Comparison of ENCODE assay signal across 8 mouse cellular contexts in genomic region chr6:53067446-53067988, GRCm38 (mm10). TPM values are rescaled to one million over a fixed set of nuclear protein-coding genes. Genes with fewer than 3 reads are reported as not detected.
DNase-seq lines count a peak whose midpoint lies in the region; ATAC-seq lines count a peak whose summit lies in the region.

No protein-coding gene starts in this region.

- H3K27me3 ChIP-seq in embryonic facial prominence, embryonic 10.5 days (replicated peaks; ENCODE audit: low read depth, poor library complexity, severe bottlenecking), result peaks cover 75% of the 10 kb centered on the region
- peaks cover 21% of the 10 kb centered on the region for H3K27me3 ChIP-seq in hindbrain, embryonic 13.5 days
- H3K27me3 ChIP-seq in limb, embryonic 12.5 days, result peaks cover 42% of the 10 kb centered on the region
- no peaks in the 10 kb centered on the region for H3K27me3 ChIP-seq in midbrain, embryonic 15.5 days (replicated peaks)

- H3K9me3 ChIP-seq in embryonic facial prominence, embryonic 10.5 days, result no peaks in the 10 kb centered on the region
- no peaks in the 10 kb centered on the region for H3K9me3 ChIP-seq in hindbrain, embryonic 13.5 days
- no peaks in the 10 kb centered on the region for H3K9me3 ChIP-seq in limb, embryonic 12.5 days
- H3K9me3 ChIP-seq in midbrain, embryonic 15.5 days, result no peaks in the 10 kb centered on the region

- peak; percentile 20 to 64 for DNase-seq in adrenal gland, adult (ENCODE audit: inconsistent age in 2 of 2, low spot score in 1 of 2)
- DNase-seq in adrenal gland, postnatal 4 days (ENCODE audit: low spot score in 2 of 2), result no peak
- peak; percentile 50 for DNase-seq in R1 (ENCODE audit: low read depth, low spot score)
- peak; percentile 29 for DNase-seq in embryonic facial prominence, embryonic 10.5 days (ENCODE audit: low spot score)
- peak; percentile 22 for DNase-seq in thymus, postnatal 10 days (ENCODE audit: low spot score in 2 of 2)

- peak; percentile 62; the same call in 1 of the 2 replicates for ATAC-seq in hindbrain, embryonic 13.5 days (ENCODE audit: low FRiP score)
- ATAC-seq in limb, embryonic 12.5 days (ENCODE audit: insufficient number of reproducible peaks, insufficient read depth, low FRiP score, low TSS enrichment, low read depth), result no peak
- ATAC-seq in midbrain, embryonic 15.5 days (replicated peaks), result peak; percentile 51; the same call in 1 of the 2 replicates

- H3K4me1 ChIP-seq in embryonic facial prominence, embryonic 10.5 days, result peaks cover 18% of the 10 kb centered on the region
- H3K4me1 ChIP-seq in hindbrain, embryonic 13.5 days (replicated peaks), result peaks cover 17% of the 10 kb centered on the region
- peaks cover 15% of the 10 kb centered on the region for H3K4me1 ChIP-seq in limb, embryonic 12.5 days (replicated peaks)
- H3K4me1 ChIP-seq in midbrain, embryonic 15.5 days, result peaks cover 16% of the 10 kb centered on the region

- H3K4me2 ChIP-seq in hindbrain, embryonic 13.5 days, result peak overlapping the region; percentile 82
- H3K4me2 ChIP-seq in limb, embryonic 12.5 days, result peak overlapping the region; percentile 89
- peak overlapping the region; percentile 68 for H3K4me2 ChIP-seq in midbrain, embryonic 15.5 days

- H3K4me3 ChIP-seq in embryonic facial prominence, embryonic 10.5 days, result peak overlapping the region; percentile 87
- peak overlapping the region; percentile 78 for H3K4me3 ChIP-seq in hindbrain, embryonic 13.5 days
- peak overlapping the region; percentile 81 for H3K4me3 ChIP-seq in limb, embryonic 12.5 days (replicated peaks)
- peak overlapping the region; percentile 72 for H3K4me3 ChIP-seq in midbrain, embryonic 15.5 days

- no peaks in the 10 kb centered on the region for H3K36me3 ChIP-seq in embryonic facial prominence, embryonic 10.5 days (replicated peaks)
- H3K36me3 ChIP-seq in hindbrain, embryonic 13.5 days, result no peaks in the 10 kb centered on the region
- H3K36me3 ChIP-seq in limb, embryonic 12.5 days, result no peaks in the 10 kb centered on the region
- no peaks in the 10 kb centered on the region for H3K36me3 ChIP-seq in midbrain, embryonic 15.5 days (replicated peaks)

- H3K9ac ChIP-seq in hindbrain, embryonic 13.5 days, result peak overlapping the region; percentile 88
- peak overlapping the region; percentile 79 for H3K9ac ChIP-seq in limb, embryonic 12.5 days (replicated peaks)
- H3K9ac ChIP-seq in midbrain, embryonic 15.5 days, result peak overlapping the region; percentile 81

- WGBS in embryonic facial prominence, embryonic 10.5 days, result 5% methylated on average over 41 of the region's 41 CpGs
- WGBS in hindbrain, embryonic 13.5 days, result 3% methylated on average over 41 of the region's 41 CpGs
- WGBS in limb, embryonic 12.5 days, result 5% methylated on average over 31 of the region's 41 CpGs
- WGBS in midbrain, embryonic 15.5 days, result 3% methylated on average over 34 of the region's 41 CpGs

- H3K27ac ChIP-seq in embryonic facial prominence, embryonic 10.5 days (replicated peaks), result peak overlapping the region; percentile 51; the same call in 1 of the 2 replicates
- peak overlapping the region; percentile 92 for H3K27ac ChIP-seq in hindbrain, embryonic 13.5 days
- H3K27ac ChIP-seq in limb, embryonic 12.5 days, result no peak overlapping the region
- H3K27ac ChIP-seq in midbrain, embryonic 15.5 days, result peak overlapping the region; percentile 91

RNA-seq across cellular contexts. Expression of gene Jazf1, which starts 0.9 kb away (rescaled TPM):
- 1 to 10 TPM; 7.3 to 8.2 TPM for total RNA-seq in adrenal gland, postnatal 4 days (2021)
- polyA plus RNA-seq in embryonic facial prominence, embryonic 10.5 days (2016; fragmentation: Nextera tagmentation; extraction: Ambion mirVana), result 2.6 and 3.0 TPM in 2 replicates
- polyA plus RNA-seq in hindbrain, embryonic 13.5 days (2015; fragmentation: Nextera tagmentation; extraction: Ambion mirVana), result 29.2 and 30.4 TPM in 2 replicates
- polyA plus RNA-seq in limb, embryonic 12.5 days (2016; fragmentation: Nextera tagmentation; extraction: Ambion mirVana), result 12.8 and 15.0 TPM in 2 replicates
- polyA plus RNA-seq in midbrain, embryonic 15.5 days (2015; fragmentation: Nextera tagmentation; extraction: Ambion mirVana), result 46.7 and 51.4 TPM in 2 replicates

Comparison
In these comparisons a context has a peak if more than half of its experiments do, and no peak if none do; other contexts are left out.
1. DNase-seq: peak in adrenal gland, adult (2 of 2), R1 (single experiment), embryonic facial prominence, embryonic 10.5 days (single experiment) and thymus, postnatal 10 days (2 of 2); none in adrenal gland, postnatal 4 days (0 of 2).
2. Peak in every context shown above with its lines, with median percentiles within 50 percentile points of each other: H3K4me3 ChIP-seq, H3K4me2 ChIP-seq and H3K9ac ChIP-seq.